ENCODE assay signal across 17 mouse cellular contexts in the genomic region with DNA sequence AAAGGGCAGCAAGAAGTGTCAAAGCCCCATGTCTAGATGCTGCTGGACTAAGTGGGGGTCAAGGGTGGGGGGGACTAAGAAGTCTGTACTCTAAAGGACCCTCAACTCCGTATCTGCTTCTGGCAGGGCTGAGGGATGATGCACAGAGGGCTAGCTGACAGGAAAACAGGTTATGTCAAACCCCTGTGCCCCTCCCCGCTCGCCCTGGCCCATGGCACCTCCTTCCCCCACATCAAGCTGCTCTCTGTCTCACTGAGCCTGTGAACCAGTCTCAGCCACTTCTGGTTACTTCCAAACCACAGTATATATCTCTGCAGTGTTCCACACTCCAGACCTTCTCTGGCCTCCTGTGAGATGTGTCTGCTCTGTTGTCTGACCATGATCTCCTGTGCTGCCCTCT.
DNase-seq lines count a peak whose midpoint lies in the region; ATAC-seq and TF ChIP-seq lines count a peak whose summit lies in the region.
"Had no signal": no experiment of that assay in that cellular context is flagged by ENCODE, and none has a peak within 500 bp of the region (broad histone marks: within the 10 kb centered on the region; RNA-seq: fewer than 3 reads in every experiment).

No protein-coding gene starts in this region.

- WGBS in forebrain, embryonic 13.5 days = 85% methylated on average over 3 of the region's 3 CpGs
- WGBS in hindbrain, embryonic 12.5 days = 77% methylated on average over 3 of the region's 3 CpGs
- WGBS in midbrain, embryonic 12.5 days = 65% methylated on average over 3 of the region's 3 CpGs

- no peak overlapping the region for H3K9ac ChIP-seq in forebrain, embryonic 13.5 days
- H3K9ac ChIP-seq in hindbrain, embryonic 12.5 days = no peak overlapping the region
- H3K9ac ChIP-seq in midbrain, embryonic 12.5 days (replicated peaks) = no peak overlapping the region
- H3K9ac ChIP-seq: liver, embryonic 13.5 days had no signal

- H3K4me2 ChIP-seq in forebrain, embryonic 13.5 days = no peak overlapping the region
- H3K4me2 ChIP-seq in hindbrain, embryonic 12.5 days (replicated peaks) = no peak overlapping the region
- no peak overlapping the region for H3K4me2 ChIP-seq in midbrain, embryonic 12.5 days (replicated peaks)
- H3K4me2 ChIP-seq: liver, embryonic 13.5 days had no signal

- peaks cover 30% of the 10 kb centered on the region for H3K4me1 ChIP-seq in forebrain, embryonic 13.5 days
- H3K4me1 ChIP-seq in hindbrain, embryonic 12.5 days = peaks cover 15% of the 10 kb centered on the region
- peaks cover 19% of the 10 kb centered on the region for H3K4me1 ChIP-seq in midbrain, embryonic 12.5 days
- H3K4me1 ChIP-seq: liver, embryonic 13.5 days had no signal

- H3K9me3 ChIP-seq in forebrain, embryonic 13.5 days (replicated peaks) = peaks cover 6% of the 10 kb centered on the region; the same call in 1 of the 2 replicates
- no peaks in the 10 kb centered on the region for H3K9me3 ChIP-seq in hindbrain, embryonic 12.5 days (replicated peaks)
- no peaks in the 10 kb centered on the region for H3K9me3 ChIP-seq in midbrain, embryonic 12.5 days
- H3K9me3 ChIP-seq: embryonic facial prominence, embryonic 13.5 days had no signal

- H3K27me3 ChIP-seq in forebrain, embryonic 13.5 days = no peaks in the 10 kb centered on the region
- H3K27me3 ChIP-seq in hindbrain, embryonic 12.5 days = no peaks in the 10 kb centered on the region
- no peaks in the 10 kb centered on the region for H3K27me3 ChIP-seq in midbrain, embryonic 12.5 days
- H3K27me3 ChIP-seq: liver, embryonic 13.5 days had no signal

- no peak for ATAC-seq in forebrain, embryonic 13.5 days
- 0 out of 2 replicates have a peak, but pooled peaks have one; percentile 8 for ATAC-seq in hindbrain, embryonic 12.5 days (ENCODE audit: low FRiP score)
- no peak; the same call in 1 of the 2 replicates for ATAC-seq in midbrain, embryonic 12.5 days (ENCODE audit: low FRiP score, low read depth)
- ATAC-seq: CD4-positive, CD25-positive, alpha-beta regulatory T cell, adult 4 months; inflammation-experienced regulatory T-cells, adult 6 months had no signal

- H3K4me3 ChIP-seq in layer of hippocampus, adult 2 months = no peak overlapping the region
- no peak overlapping the region for H3K4me3 ChIP-seq in forebrain, embryonic 13.5 days
- no peak overlapping the region for H3K4me3 ChIP-seq in hindbrain, embryonic 12.5 days
- H3K4me3 ChIP-seq in midbrain, embryonic 12.5 days = no peak overlapping the region
- H3K4me3 ChIP-seq: embryonic facial prominence, embryonic 13.5 days; liver, embryonic 13.5 days had no signal

- no peak for TF ChIP-seq CTCF in layer of hippocampus, adult 2 months (conservative IDR thresholded peaks at IDR 0.05)

- no peaks in the 10 kb centered on the region for H3K36me3 ChIP-seq in forebrain, embryonic 13.5 days (ENCODE audit: poor library complexity, severe bottlenecking)
- no peaks in the 10 kb centered on the region for H3K36me3 ChIP-seq in hindbrain, embryonic 12.5 days
- H3K36me3 ChIP-seq in midbrain, embryonic 12.5 days = no peaks in the 10 kb centered on the region
- H3K36me3 ChIP-seq: embryonic facial prominence, embryonic 13.5 days; liver, embryonic 13.5 days had no signal

- peak overlapping the region; percentile 39; the same call in 1 of the 2 replicates for H3K27ac ChIP-seq in layer of hippocampus, adult 2 months
- H3K27ac ChIP-seq in forebrain, embryonic 13.5 days = peak overlapping the region; percentile 65
- peak overlapping the region; percentile 80 for H3K27ac ChIP-seq in hindbrain, embryonic 12.5 days
- peak overlapping the region; percentile 71 for H3K27ac ChIP-seq in midbrain, embryonic 12.5 days (replicated peaks)
- H3K27ac ChIP-seq: embryonic facial prominence, embryonic 13.5 days; liver, embryonic 13.5 days had no signal

- DNase-seq in layer of hippocampus, adult 2 months (ENCODE audit: low spot score in 2 of 2) = no peak
- no peak for DNase-seq in layer of hippocampus, adult 9-11 months
- no peak for DNase-seq in right cerebral cortex, adult 18-20 months
- no peak for DNase-seq in layer of hippocampus, adult 9-10 months (ENCODE audit: low spot score)
- DNase-seq in T-cell, adult 2 months (ENCODE audit: low spot score) = no peak
- DNase-seq: adrenal gland, postnatal 25 days; gastrocnemius, postnatal 36 days; kidney, postnatal 36 days; liver, embryonic 13.5 days; lung, postnatal 14 days; thymus, postnatal 36 days had no signal
